Mouse (Mus musculus): ENCODE measurements at regions not wholly inside any gene's neighbourhood (a gene's known extent, or its start where the extent isn't known, plus 50 kb on each side); places are given as distances from the start of the nearest gene placed in this dataset.

GRCm38 (mm10) chr10:51191407-51192059 lies 288.9 kb upstream of the Gm49339 start:
- TF ChIP-seq ZNF384 (IDR thresholded peaks at IDR 0.05; ENCODE audit: low read depth, low read length) (no peak), ZC3H11A (IDR thresholded peaks at IDR 0.05; ENCODE audit: borderline replicate concordance, low read depth, low read length) (no peak), CHD2 (IDR thresholded peaks at IDR 0.05; ENCODE audit: low read depth, low read length) (no peak), HCFC1 (IDR thresholded peaks at IDR 0.05; ENCODE audit: borderline replicate concordance, insufficient read depth, low read length) (no peak), MAFK (IDR thresholded peaks at IDR 0.05; ENCODE audit: insufficient read depth, low read depth, low read length) (no peak)
